In genomic region chr4:134321524-134321923, GRCm38 (mm10) we compare ENCODE assay signal across 21 mouse cellular contexts. TPM values are rescaled to one million over a fixed set of nuclear protein-coding genes. Genes with fewer than 3 reads are reported as not detected.
A peak's percentile ranks its signal among the peaks of the same experiment; 100 is the strongest.
DNase-seq lines count a peak whose midpoint lies in the region; ATAC-seq and TF ChIP-seq lines count a peak whose summit lies in the region.
"Had no signal": no experiment of that assay in that cellular context is flagged by ENCODE, and none has a peak within 500 bp of the region (broad histone marks: within the 10 kb centered on the region; RNA-seq: fewer than 3 reads in every experiment).

No protein-coding gene starts in this region.

- H3K9me3 ChIP-seq in forebrain, postnatal 0 days (ENCODE audit: low read length): no peaks in the 10 kb centered on the region
- H3K9me3 ChIP-seq in forebrain, embryonic 10.5 days: no peaks in the 10 kb centered on the region
- H3K9me3 ChIP-seq: forebrain, embryonic 12.5 days; heart, embryonic 13.5 days; intestine, embryonic 15.5 days had no signal

- no peak overlapping the region for H3K27ac ChIP-seq in forebrain, postnatal 0 days (ENCODE audit: low read depth, low read length)
- no peak overlapping the region for H3K27ac ChIP-seq in forebrain, embryonic 10.5 days
- no peak overlapping the region for H3K27ac ChIP-seq in layer of hippocampus, adult 2 months
- H3K27ac ChIP-seq: forebrain, embryonic 12.5 days; heart, embryonic 13.5 days; intestine, embryonic 15.5 days had no signal

- no peaks in the 10 kb centered on the region for H3K4me1 ChIP-seq in forebrain, postnatal 0 days (ENCODE audit: insufficient read depth)
- no peaks in the 10 kb centered on the region for H3K4me1 ChIP-seq in forebrain, embryonic 10.5 days
- H3K4me1 ChIP-seq: forebrain, embryonic 12.5 days; intestine, embryonic 15.5 days had no signal

- no peak overlapping the region for H3K4me3 ChIP-seq in forebrain, postnatal 0 days (ENCODE audit: low read depth, low read length)
- H3K4me3 ChIP-seq in forebrain, embryonic 10.5 days: no peak overlapping the region
- H3K4me3 ChIP-seq in layer of hippocampus, adult 2 months: no peak overlapping the region
- H3K4me3 ChIP-seq: forebrain, embryonic 12.5 days; heart, embryonic 13.5 days; intestine, embryonic 15.5 days had no signal

- H3K9ac ChIP-seq in forebrain, postnatal 0 days: no peak overlapping the region
- H3K9ac ChIP-seq: forebrain, embryonic 12.5 days; heart, embryonic 13.5 days; intestine, embryonic 15.5 days had no signal

- H3K27me3 ChIP-seq in forebrain, postnatal 0 days (ENCODE audit: insufficient read depth, low read length): no peaks in the 10 kb centered on the region
- no peaks in the 10 kb centered on the region for H3K27me3 ChIP-seq in forebrain, embryonic 10.5 days (ENCODE audit: poor library complexity, severe bottlenecking)
- H3K27me3 ChIP-seq: heart, embryonic 13.5 days; intestine, embryonic 15.5 days had no signal

- TF ChIP-seq CTCF in forebrain, postnatal 0 days (IDR thresholded peaks at IDR 0.05; ENCODE audit: low read depth): peak; percentile 12; the same call in 1 of the 2 replicates
- peak; percentile 39 for TF ChIP-seq CTCF in layer of hippocampus, adult 2 months (conservative IDR thresholded peaks at IDR 0.05)

- no peak for ATAC-seq in forebrain, postnatal 0 days
- ATAC-seq: intestine, embryonic 15.5 days had no signal

- no peak for DNase-seq in forebrain, postnatal 0 days
- no peak for DNase-seq in forebrain, embryonic 10.5 days (ENCODE audit: extremely low spot score, low spot score)
- no peak for DNase-seq in layer of hippocampus, adult 2 months (ENCODE audit: low spot score in 2 of 2)
- no peak for DNase-seq in layer of hippocampus, postnatal 25 days (ENCODE audit: extremely low spot score in 1 of 2, low spot score in 1 of 2)
- DNase-seq in A20 (ENCODE audit: low read depth, low spot score) (peak; percentile 24), R1 (ENCODE audit: low read depth, low spot score) (peak; percentile 78), MN1 (ENCODE audit: low spot score) (no peak)
- no peak for DNase-seq in spleen, postnatal 36 days (ENCODE audit: low spot score in 2 of 2)
- DNase-seq: cerebellum, postnatal 10 days; layer of hippocampus, adult 9-11 months; lung, adult 2 months; midbrain, embryonic 14.5 days; right cerebral cortex, postnatal 4 days had no signal

- no peaks in the 10 kb centered on the region for H3K36me3 ChIP-seq in forebrain, postnatal 0 days (ENCODE audit: insufficient read depth)
- H3K36me3 ChIP-seq in forebrain, embryonic 10.5 days (replicated peaks): no peaks in the 10 kb centered on the region
- H3K36me3 ChIP-seq: forebrain, embryonic 12.5 days; intestine, embryonic 15.5 days had no signal

- 69% methylated on average over 3 of the region's 3 CpGs for WGBS in forebrain, postnatal 0 days
- 69% methylated on average over 3 of the region's 3 CpGs for WGBS in forebrain, embryonic 10.5 days

- no peak overlapping the region for H3K4me2 ChIP-seq in forebrain, postnatal 0 days (ENCODE audit: low read depth)
- H3K4me2 ChIP-seq: forebrain, embryonic 12.5 days; heart, embryonic 13.5 days; intestine, embryonic 15.5 days had no signal

RNA-seq across cellular contexts. Expression of gene Trim63, which starts 6.6 kb away (rescaled TPM):
- total RNA-seq in forebrain, postnatal 0 days (2014; rRNA removed): 1.3 and 1.5 TPM in 2 replicates
- polyA plus RNA-seq in forebrain, postnatal 0 days (2015; fragmentation: Nextera tagmentation; extraction: Ambion mirVana): 0.18 and 0.31 TPM in 2 replicates
- 0.22 and 0.84 TPM in 2 replicates for polyA plus RNA-seq in forebrain, embryonic 10.5 days (2016; fragmentation: Nextera tagmentation; extraction: Ambion mirVana)
- not detected for total RNA-seq in layer of hippocampus, adult 2 months (2021)
- not detected for total RNA-seq in layer of hippocampus, postnatal 25 days (2021)
- total RNA-seq: granulocyte monocyte progenitor cell, adult 5-6 weeks; megakaryocyte progenitor cell, adult 5-6 weeks; neutrophil, adult 5-6 weeks had no signal

RNA-seq across cellular contexts. Expression of gene Slc30a2, which starts 21.5 kb away (rescaled TPM):
- total RNA-seq in forebrain, postnatal 0 days (2014; rRNA removed): 0.08 TPM in 1 of 2 replicates, not detected in the other
- polyA plus RNA-seq in forebrain, postnatal 0 days (2015; fragmentation: Nextera tagmentation; extraction: Ambion mirVana): 0.15 and 0.28 TPM in 2 replicates
- polyA plus RNA-seq in forebrain, embryonic 10.5 days (2016; fragmentation: Nextera tagmentation; extraction: Ambion mirVana): not detected in 2 replicates
- total RNA-seq in layer of hippocampus, adult 2 months (2021): not detected
- under 1 TPM in 1 of 2 experiments, not detected in 1; 0.12 TPM for total RNA-seq in layer of hippocampus, postnatal 25 days (2021)
- total RNA-seq: granulocyte monocyte progenitor cell, adult 5-6 weeks; neutrophil, adult 5-6 weeks had no signal
- polyA plus RNA-seq: C2C12; forebrain, embryonic 12.5 days; hindbrain, embryonic 11.5 days; midbrain, embryonic 14.5 days had no signal

RNA-seq across cellular contexts. Expression of gene Pdik1l, which starts 33.8 kb away (rescaled TPM):
- 42.2 and 43.8 TPM in 2 replicates for total RNA-seq in forebrain, postnatal 0 days (2014; rRNA removed)
- 21.7 and 28.9 TPM in 2 replicates for polyA plus RNA-seq in forebrain, postnatal 0 days (2015; fragmentation: Nextera tagmentation; extraction: Ambion mirVana)
- 21.7 and 22.0 TPM in 2 replicates for polyA plus RNA-seq in forebrain, embryonic 10.5 days (2016; fragmentation: Nextera tagmentation; extraction: Ambion mirVana)
- 10 to 100 TPM; 16.9 to 18.6 TPM for total RNA-seq in layer of hippocampus, adult 2 months (2021)
- total RNA-seq in layer of hippocampus, postnatal 25 days (2021): 10 to 100 TPM; 15.2 to 16.7 TPM

Comparison
In these comparisons a context has a peak if more than half of its experiments do, and no peak if none do; other contexts are left out.
1. DNase-seq: peak in A20 (single experiment) and R1 (single experiment); none in forebrain, postnatal 0 days (single experiment), forebrain, embryonic 10.5 days (single experiment), layer of hippocampus, adult 2 months (0 of 2), layer of hippocampus, postnatal 25 days (0 of 2), MN1 (single experiment) and spleen, postnatal 36 days (0 of 2).